Mouse (Mus musculus): ENCODE measurements around the gene Smarcc2. TPM values are rescaled to one million over a fixed set of nuclear protein-coding genes. Genes with fewer than 3 reads are reported as not detected.
"Not testable (repeated sequence)": the region's sequence is repeated elsewhere in the genome, so short reads cannot be mapped to it uniquely, and the experiment has no call there.

Smarcc2 gene
- polyA plus RNA-seq, 1 experiment = 92.5 TPM

DNA sequence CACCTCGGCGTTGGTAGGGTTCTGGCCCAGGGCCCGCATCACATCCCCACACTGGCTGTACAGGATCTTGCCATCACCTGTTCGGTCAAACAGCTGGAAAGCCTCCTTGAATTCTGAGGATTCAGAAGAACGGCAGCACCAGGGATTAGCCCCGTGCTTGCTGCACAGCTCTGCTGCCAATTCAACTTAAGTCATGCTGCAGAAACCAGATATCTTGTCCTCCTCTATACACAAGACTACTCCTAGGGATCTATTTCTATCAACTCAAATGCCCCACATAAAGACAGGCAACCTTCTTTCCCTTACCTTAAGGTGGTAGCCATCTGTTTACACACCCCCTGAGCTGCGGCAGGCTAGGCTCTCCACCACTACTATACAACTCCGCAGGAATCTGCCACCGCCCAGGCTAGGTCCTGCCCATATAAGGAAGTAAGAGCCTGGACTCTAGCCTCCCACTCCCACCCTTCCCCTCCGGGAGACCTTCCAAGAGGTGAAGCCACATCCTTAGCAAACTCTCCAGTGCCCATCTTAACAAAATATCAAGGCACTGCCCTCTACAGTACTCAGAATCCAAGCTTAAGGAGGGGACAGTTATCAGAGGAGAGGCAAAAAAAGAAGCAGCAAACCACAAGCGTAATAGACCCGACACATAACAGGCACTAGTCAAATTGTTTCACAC lies 33.7 kb downstream of the Smarcc2 start:
- DNase-seq (ENCODE audit: low read depth) = no peak

DNA sequence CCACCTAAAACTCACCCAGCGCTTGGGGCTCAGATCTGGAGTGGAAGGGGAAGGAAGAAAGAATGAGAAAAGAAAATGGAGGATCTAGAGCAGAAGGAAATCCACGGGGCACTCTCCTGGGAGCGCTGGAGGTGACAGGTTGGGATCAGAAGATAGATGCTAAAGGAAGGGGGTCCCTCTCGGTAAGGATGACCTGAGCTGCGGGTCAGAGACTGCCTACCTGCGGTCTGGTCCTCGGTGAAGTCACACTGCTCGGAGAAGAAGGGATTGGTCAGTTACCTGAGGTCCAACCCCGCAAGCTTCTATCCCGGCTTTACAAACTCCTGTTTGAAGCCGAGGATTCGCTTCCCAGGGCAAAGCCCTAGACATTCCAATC lies 34.3 kb downstream of the Smarcc2 start:
- no peak for DNase-seq (ENCODE audit: low read depth)

DNA sequence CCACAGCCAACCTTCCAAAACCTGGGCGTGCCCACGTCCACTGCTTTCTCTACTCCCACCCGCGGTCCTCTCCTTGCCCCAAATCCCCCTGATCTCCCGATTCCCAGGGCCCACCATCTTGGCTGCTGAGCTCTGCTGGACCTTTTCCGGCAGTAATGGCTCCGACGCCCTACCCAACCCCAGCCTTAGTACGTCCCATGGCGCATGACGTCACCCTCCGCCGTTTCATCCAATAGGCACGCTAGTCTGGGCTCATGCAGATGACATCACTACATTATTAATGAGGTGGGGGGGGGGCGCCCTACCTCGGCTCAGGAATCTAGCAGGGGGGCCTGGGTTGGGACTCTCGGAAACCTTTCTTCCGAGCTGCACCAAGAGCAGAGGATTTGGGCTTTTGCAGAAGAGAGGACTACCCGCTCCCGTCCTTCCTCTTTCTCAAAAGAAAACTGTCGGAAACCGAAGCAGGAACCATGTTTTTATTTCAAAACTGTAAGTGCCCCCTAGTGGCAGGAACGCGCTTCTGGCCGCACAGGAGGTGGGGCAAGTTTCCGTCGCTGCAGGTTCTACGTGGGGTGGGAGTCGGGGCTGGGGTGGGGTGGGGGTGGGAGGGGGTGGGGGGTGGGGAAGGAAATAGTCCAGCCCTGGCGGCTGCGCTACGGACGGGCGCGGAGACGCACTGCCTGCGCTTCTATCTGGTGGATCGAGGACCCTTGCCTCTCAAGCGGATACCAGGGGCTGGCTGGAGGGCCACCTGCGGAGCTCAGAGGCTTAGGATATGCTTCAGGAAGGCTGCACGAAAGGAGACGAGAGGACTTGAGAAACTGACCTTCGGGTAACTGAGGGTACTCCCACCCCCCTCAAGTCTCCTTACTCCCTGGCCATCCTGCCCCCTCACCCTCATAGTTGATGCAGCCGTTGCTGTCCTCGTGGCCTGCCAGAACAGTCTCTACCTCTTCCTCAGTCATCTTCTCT lies 34.9 kb downstream of the Smarcc2 start, which contains the start of gene Myl6:
TSS of gene Myl6 (minus strand) at position 451 of the 972 bp plus-strand sequence.
- DNase-seq (ENCODE audit: low read depth) = no peak

DNA sequence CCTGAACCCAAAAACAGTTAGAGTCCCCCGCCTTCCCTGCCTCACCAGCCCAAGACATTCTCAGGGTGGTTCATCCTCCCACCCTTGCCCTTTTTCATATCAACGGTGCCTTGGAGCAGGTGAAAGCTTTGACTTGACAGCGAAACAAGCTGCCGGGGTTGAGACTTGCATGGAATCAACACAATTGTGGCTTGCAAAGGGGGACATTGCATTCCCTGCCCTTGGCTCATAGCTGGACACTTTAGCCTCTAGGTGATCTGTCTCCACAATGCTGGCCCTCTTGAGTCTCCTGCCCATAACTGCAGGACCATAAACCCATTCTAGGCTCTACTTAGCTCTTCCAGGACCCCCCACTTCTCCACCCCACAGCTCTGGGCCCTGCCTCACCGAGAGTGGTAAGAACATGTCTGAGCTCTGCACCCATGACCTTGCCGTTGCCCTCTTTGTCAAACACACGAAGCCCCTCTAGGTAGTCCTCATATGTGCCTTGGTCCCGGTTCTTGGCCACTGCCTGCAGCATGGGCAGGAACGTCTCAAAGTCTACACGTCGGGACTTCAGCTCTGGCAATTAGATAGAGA lies 35.7 kb downstream of the Smarcc2 start:
- no peak for DNase-seq (ENCODE audit: low read depth)

DNA sequence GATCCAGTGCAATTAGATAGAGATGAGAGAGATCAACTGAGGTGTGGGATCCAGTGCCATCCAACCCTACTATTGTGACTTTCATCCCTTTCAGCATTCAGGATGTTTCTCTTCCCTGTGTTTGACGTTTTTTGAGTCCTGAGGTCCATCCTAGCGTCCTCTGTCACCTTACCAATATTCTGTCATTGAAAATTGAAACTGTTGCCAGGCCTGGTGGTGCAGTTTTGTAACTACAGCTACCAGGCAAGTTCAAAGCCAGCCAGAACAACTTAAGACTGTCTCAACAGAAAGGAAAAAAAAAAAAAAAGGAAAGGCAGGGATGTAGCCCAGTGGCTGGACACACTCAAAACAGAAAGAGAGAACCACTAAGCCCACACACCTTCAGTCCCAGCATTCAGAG lies 36.2 kb downstream of the Smarcc2 start:
- DNase-seq (ENCODE audit: low read depth) = no peak

DNA sequence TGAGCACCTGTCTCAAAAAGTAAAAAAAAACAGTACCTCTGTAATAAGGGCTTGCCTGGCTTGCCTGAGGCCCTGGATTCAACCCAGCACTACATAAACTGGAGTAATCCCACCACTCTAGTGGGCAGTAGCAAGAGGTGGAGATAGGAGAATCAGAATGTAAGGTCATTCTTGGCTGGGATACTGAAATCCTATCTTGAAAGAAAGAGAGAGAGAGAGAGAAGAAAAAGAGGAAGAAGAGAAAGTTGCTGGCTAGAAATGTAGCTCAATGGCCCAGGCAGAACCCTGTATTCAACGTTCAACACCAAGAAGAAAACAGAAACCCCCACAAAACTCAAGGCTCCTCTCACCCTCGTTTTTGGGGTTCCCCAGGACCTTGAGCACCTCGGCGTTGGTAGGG lies 36.9 kb downstream of the Smarcc2 start:
- no peak for DNase-seq (ENCODE audit: low read depth)

DNA sequence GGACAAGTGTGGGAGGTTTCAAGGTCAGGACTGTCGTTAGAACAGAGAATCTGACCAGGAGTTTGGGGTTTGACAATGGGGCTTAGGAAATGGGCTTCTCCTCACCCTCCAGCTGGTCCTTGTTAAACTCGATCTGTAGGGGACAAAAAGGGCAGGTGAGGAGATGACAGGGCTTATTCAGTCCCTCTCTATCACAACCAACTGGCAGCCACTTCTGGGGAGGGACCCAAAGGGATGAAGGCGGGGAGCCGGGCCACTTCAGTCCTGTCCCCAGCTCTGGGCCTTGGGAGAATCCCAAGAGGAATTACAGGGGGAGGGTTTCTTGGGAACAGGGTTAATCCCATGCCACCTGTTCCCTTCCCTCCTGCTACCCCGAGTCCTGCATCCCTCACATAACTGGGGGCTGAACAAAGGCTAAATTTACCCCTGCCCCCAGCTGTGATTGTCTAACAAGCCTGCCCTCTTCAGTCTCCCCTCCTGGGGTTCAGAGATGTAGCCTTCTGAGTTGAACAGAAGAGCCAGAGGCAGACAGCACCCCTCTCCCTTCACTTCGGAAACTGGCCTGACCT lies 37.5 kb downstream of the Smarcc2 start:
- no peak for DNase-seq (ENCODE audit: low read depth)

DNA sequence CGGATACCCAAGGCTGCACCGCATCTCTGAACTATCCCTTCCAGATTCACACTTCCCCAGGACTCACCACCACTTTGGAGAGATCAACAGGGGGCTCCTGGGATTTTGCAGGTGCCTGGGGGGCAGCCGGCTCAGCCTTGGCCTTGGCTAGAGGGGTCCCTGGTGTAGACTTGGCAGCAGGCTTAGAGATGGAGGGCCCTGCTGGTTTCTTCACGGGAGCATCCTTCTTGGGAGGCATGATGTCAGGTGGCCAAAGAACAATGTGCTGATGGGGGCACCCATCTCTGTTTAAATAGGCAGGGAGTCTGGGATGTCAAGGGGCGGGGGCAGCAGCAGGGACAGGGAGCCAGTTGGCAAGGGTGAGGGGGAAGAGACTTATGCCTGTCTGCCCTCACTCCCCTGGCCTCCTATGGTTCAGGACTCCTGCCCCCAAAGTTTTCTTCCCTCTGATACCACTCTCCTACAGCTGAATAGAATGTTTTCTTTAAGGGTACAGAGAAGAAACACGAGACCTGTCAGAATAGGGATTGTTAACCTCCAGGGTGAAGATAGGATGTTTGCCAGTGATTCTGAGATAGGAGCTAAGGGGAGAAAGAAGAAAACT lies 38.2 kb downstream of the Smarcc2 start:
- DNase-seq (ENCODE audit: low read depth) = no peak

DNA sequence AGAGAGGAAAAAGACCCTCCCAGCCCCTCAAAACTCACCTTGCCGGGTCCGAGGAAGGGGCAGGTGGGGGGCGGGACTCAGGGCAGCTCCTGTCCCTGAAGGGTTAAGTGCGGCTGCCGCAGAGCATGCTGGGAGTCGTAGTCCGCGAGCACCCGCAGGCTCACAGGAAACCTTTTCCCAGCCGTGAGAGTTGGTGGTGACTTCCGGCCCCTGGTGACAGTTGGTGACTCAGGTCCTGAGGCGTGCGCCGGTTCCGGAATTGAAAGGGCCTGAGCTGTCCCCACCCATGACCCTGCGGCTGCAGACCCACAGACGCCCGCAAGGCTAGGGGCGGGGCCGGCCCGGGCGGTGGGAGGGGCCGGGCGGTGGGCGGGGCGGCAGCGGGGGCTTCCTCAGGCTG lies 39.5 kb downstream of the Smarcc2 start, which contains the start of gene Myl6b:
TSS of gene Myl6b (minus strand) at position 96 of the 400 bp plus-strand sequence.
- no peak for DNase-seq (ENCODE audit: low read depth)

DNA sequence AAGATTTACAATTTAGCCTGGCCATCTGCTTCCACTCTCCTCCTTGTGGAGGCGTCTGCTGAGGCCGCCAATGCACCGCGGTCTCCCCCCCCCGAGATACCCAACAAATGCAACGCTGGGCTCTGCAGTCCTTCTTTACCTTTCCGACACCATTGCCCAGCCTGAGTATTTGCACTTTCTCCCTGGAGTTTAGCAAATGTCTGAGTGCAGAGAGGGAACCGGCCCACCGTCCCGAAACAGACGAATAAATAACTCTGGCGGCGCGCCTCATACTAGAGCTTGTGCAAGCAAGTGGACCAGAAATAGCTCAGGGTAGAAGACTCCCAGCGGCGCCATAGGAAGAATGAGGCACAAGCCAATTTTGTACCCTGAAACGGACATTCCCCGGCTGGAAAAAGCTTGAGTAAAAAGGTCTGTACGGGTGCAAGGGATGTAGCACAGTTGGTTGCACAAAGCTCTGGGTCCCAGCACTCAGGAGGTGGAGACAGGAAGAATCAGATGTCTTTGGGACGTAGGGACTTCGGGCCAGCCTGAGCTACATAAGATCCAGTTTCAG lies 40.1 kb downstream of the Smarcc2 start:
- no peak for DNase-seq (ENCODE audit: low read depth)

DNA sequence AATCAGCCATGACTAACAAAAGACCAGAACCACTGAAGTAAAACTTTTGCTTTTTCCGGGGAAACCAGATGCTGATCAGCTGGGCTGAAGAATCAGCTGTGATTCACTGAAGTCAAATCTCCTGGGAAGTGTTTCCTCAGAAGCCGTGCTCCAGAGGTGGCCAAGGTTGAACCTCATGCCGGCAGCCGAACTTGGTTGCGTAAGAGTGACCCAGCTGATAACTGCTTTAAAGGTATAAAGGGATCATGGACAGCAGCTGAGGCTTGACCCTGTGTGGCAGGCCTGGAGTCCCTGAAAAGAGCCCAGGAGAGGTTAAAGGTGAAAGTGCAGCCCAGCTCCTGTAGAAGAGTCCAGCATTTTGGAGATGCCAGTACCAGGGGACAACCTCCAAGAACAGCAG lies 43.3 kb downstream of the Smarcc2 start:
- DNase-seq (ENCODE audit: low read depth) = no peak

DNA sequence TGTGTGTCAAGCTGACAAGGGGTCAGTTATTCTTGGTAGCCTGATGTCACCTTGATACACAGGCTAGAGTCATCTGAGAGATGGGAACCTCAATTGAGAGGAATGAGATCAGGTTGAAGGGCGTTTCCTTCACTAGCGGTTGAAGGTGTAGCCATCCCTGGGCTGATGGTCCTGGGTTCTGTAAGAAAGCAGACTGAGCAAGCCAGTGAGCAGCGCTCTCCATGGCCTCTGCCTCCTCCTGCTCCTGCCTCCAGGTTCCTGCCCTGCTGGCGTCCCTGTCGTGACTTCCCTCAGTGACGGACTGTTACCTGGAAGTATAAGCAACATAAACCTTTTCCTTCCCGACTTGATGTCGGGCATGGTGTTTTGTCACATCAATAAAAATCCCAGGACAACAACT lies 44.5 kb downstream of the Smarcc2 start:
- DNase-seq (ENCODE audit: low read depth) = no peak

DNA sequence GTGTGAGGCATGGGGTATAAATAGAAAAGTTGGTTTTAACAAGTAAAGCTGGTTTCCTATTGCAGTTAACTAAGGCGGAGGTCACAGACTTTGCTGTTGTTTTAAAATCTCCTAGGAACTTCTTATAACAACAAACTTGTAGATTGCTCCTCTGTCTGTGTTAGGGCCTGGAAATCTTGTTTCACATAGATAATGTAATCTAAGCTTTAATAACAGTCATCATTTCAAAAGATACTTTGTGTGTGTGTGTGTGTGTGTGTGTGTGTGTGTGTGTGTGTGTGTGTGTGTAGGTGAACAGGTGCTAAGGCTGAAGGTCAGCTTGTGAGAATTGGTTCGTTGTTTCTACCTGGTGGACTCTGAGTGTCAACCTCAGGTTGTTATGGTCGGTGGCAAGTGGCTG lies 45.0 kb downstream of the Smarcc2 start:
- no peak for DNase-seq (ENCODE audit: low read depth)

DNA sequence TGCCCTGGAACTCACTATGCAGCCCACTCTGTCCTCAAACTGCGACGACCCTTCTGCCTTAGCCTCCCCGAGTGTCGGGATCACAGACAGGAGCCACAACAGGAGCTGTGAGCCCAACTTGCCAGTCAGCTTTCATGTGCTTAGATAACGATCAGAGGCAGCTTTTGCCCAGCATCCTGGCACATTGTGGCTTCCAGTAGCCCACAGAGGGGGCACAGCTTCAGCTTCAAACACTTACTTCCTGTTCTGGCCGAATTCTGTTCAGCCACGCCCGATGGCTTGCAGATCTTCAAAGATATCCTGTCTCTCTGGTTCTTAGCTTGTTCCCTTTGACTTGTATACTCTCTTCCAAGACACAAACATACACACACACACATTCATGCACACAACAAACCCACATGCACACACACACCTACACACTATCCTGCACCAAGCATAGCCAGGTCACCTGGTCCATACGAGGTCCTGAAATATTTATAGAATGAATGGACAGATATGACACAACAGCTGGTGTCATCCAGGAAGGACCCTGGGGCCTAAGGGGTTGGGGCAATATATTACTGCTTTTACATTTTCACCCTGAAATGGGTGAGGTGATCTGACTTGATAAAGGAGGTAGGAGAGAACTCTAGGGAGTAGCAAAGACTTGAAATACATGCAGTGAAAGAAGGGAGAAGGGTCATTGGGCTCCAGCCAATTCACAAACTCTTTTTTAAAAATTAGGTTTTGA lies 45.8 kb downstream of the Smarcc2 start:
- DNase-seq (ENCODE audit: low read depth) = no peak

DNA sequence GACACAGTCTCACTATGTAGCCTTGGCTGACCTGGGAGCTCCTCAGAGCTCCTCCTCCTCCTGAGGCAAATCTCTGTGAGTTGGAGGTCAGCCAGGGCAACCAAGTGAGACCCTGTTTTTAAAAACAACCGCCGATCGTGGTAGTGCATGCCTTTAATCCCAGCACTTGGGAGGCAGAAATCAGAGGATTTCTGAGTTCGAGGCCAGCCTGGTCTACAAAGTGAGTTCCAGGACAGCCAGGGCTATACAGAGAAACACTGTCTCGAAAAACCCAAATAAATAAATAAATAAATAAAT lies 46.3 kb downstream of the Smarcc2 start:
- not testable (repeated sequence) for DNase-seq (ENCODE audit: low read depth)

DNA sequence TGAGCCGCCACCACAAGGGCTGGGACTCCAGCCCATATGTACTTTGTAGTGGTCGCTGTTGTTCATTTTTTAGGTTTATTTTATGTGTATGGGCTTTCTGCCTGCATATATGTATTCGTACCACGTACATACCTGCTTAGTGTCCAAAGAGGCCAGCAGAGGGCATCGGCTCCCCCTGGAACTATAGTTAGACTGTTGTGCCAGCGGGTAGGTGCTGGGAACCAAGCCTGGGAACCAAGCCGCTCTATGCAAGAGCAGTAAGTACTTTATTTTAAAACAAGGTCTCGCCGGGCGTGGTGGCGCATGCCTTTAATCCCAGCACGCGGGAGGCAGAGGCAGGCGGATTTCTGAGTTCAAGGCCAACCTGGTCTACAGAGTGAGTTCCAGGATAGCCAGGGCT lies 46.9 kb downstream of the Smarcc2 start:
- DNase-seq (ENCODE audit: low read depth) = no peak

DNA sequence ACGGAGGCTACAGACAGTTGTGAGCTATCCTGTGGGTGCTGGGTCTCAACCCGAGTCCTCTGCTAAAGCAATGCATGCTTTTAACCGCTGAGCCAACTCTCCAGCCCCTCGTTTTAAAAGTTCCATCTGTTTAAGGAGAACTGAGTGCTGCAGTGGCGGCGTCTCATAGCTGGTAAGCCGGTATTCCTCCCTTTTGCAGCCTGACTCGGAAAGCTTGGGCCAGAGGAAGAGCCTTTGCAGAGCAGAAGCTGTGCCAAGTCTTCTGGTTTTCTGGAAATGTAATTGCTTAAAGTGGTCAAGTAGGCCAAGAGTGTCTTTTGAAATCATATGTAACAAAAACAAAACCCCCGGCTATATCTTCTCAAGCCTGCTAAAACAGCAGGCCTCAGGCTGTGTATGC lies 49.2 kb downstream of the Smarcc2 start:
- DNase-seq (ENCODE audit: low read depth) = no peak

DNA sequence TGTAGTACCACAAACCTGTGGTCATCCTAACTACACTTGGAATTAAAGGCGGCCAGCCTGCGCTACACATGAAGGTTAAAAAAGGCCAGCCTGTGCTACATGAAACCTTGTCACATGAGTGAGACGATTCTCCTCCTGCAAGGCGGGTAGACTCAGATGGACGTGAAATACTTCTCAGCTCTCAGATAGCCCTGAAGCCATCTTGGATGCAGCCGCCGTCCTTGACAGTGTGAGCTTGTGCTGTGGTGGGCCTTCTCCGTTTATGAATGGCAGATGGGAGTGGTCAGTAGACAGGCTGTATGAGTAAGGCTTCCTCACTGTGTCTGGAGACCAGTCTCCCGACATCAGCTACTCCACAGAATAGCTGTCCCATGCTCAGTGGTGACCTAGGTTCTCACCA lies 50.2 kb downstream of the Smarcc2 start:
- DNase-seq (ENCODE audit: low read depth) = no peak

DNA sequence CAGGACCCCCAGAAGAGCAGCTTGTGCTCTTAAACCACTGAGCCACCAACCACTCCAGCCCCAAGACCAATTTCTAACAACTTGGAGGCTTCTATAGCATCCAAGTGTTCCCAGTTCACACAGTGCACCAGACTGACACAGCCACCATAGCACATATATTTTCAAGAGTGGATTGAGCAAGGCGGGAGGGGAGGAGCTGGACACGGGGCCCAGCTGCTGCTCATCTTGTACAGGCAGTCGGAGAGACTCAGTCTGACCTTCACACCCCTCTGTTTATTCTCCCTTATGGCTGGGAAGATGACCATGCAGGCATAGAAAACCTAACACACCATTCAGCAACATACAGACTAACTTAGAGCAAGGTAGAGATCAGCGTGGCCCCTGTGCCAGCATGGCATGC lies 50.8 kb downstream of the Smarcc2 start:
- DNase-seq (ENCODE audit: low read depth) = no peak

DNA sequence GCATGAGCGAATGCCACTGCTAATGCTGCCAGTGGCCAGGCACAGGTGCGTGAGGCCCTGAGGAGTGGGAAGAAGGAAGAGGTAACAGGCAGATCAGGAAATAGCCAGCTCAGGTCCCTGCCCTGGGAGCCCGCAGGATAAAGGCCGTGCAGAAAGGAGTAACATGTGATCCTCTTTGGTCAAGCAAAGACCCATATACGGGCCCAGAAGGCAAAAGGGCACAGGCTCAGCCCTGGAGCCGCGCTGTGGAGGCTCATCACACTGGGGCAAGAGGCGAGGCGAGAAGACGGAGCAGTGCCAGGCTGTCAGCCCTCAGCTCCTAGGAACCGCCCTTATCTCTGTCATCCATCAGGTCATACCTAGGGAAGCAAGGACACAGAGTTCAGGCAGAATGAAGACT lies 51.3 kb downstream of the Smarcc2 start:
- no peak for DNase-seq (ENCODE audit: low read depth)

DNA sequence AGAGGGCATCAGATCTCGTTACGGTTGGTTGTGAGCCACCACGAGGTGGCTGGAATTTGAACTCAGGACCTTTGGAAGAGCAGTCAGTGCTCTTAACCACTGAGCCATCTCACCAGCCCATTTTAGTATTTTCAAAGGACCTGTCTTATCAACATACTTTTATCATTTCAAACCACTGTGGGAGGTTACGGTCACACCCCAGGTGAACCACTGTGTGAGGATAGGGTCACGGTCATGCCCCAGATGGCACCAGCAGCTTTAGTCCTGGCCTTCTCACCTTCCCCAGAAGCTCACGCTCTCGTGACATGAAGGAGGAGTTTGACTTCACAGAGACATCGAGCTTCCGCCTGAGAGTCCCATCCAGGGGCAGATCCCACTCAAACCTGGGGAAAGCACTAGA lies 52.1 kb downstream of the Smarcc2 start:
- no peak for DNase-seq (ENCODE audit: low read depth)
